Mouse (Mus musculus): ENCODE data around the gene Pou3f1. TPM values are rescaled to one million over a fixed set of nuclear protein-coding genes. Genes with fewer than 3 reads are reported as not detected.

The Pou3f1 gene
- total RNA-seq, 2 experiments from 2014 or later = 0.38 to 0.43 TPM

Other genes with a start within 250 kb of the Pou3f1 start
- not detected for gene 3100002H09Rik, start 46.0 kb upstream of the Pou3f1 start, total RNA-seq (2021)
- 10 to 100 TPM; 16.1 to 18.3 TPM for gene Utp11, start 36.8 kb downstream of the Pou3f1 start, total RNA-seq (2021)
- 100 to 1,000 TPM; 200 to 220 TPM for gene Fhl3, start 43.9 kb downstream of the Pou3f1 start, total RNA-seq (2021)
- gene Sf3a3, start 58.0 kb downstream of the Pou3f1 start, total RNA-seq (2021) = 10 to 100 TPM; 10.8 to 11.3 TPM
- gene Inpp5b, start 85.0 kb downstream of the Pou3f1 start, total RNA-seq (2021) = 10 to 100 TPM in 1 of 2 experiments, 1 to 10 TPM in 1; 8.8 to 10.3 TPM
- gene Mtf1, start 145.3 kb downstream of the Pou3f1 start, total RNA-seq (2021) = 10 to 100 TPM; 11.4 to 13.1 TPM
- gene Yrdc, start 193.9 kb downstream of the Pou3f1 start, total RNA-seq (2021) = 10 to 100 TPM in 1 of 2 experiments, 1 to 10 TPM in 1; 6.4 to 10.9 TPM
- gene 1110065P20Rik, start 194.4 kb downstream of the Pou3f1 start, total RNA-seq (2021) = 10 to 100 TPM; 17.1 to 21.0 TPM
- gene Maneal, start 205.4 kb downstream of the Pou3f1 start, total RNA-seq (2021) = under 1 TPM; 0.18 to 0.35 TPM
- gene Epha10, start 224.1 kb downstream of the Pou3f1 start, total RNA-seq (2021) = not detected